Mouse (Mus musculus) liver, adult 2 months (tissue): ENCODE data around the gene Entpd8.

Experiments
- CTCF ChIP-seq: fragments of 200-500 bp; IDR thresholded peaks from 2 replicates; pipeline ENCODE4 v1.5.1; 2011; ENCODE audit warnings: low read depth, low read length, control low read depth
- POLR2A ChIP-seq: fragments of 200-500 bp; IDR thresholded peaks from 2 replicates; pipeline ENCODE4 v1.6.1; 2011; ENCODE audit warnings: low read length, control low read depth; ENCODE audit not compliant: insufficient read depth; ENCODE audit errors: extremely low read depth

DNA sequence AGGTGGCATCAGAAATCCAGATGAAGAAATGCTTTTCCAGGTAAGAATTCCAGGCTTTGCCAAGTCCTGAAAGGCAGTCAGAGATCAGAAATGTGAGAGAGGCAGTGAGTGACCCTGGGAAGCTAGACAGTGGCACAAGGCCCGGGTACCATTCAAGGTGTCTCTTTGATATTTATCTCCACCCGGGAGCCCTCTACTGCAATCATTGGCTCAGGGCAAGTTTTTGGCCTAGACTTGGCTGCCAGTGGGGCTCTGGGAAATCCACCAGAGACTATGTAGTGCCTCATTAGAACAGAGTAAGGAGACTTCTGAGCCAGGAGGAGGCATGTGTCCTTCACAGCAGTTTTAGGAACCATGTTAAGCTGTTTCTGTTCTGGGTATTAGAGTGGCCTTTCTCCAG, 42.6 kb downstream of the Entpd8 start:
- TF ChIP-seq CTCF (no peak), POLR2A (no peak)
